Mouse (Mus musculus) left cerebral cortex, adult 2 months (tissue): ENCODE measurements around the gene Myh7b. TPM values are rescaled to one million over a fixed set of nuclear protein-coding genes. Genes with fewer than 3 reads are reported as not detected.
A peak's percentile ranks its signal among the peaks of the same experiment; 100 is the strongest.

Experiments used
- DNase-seq, 2 experiments: peaks; one replicate each; pipeline ENCODE4 v3.0.0; 2021 to 2022; ENCODE audit warnings: low spot score in 2 of 2, mixed read lengths in 1 of 2; ENCODE audit errors: extremely low spot score in 1 of 2
- H3K27ac ChIP-seq: fragments of 200-600 bp; 2 replicates; pipeline ENCODE4 v1.8.1; 2022
- H3K4me3 ChIP-seq: fragments of 200-600 bp; 2 replicates; pipeline ENCODE4 v1.8.1; 2022
- CTCF ChIP-seq: fragments of 200-600 bp; IDR thresholded peaks from 2 replicates; pipeline ENCODE4 v1.8.1; 2022; ENCODE audit warnings: antibody characterized with exemption, mild to moderate bottlenecking, moderate library complexity
- intact Hi-C: fragments of 180-260 bp; cut with DNase I; formaldehyde crosslinking; loops from one replicate; pipeline ENCODE4 v1.15.1; 2025
- long read RNA-seq, 2 experiments: library from polyadenylated mRNA; stranded (forward); transcript quantifications; one replicate each; pipeline ENCODE4 v2.0.0; 2021; ENCODE audit warnings: borderline mapping rate in 2 of 2
- total RNA-seq, 2 experiments: library from RNA; stranded (reverse); gene quantifications; 2 replicates each; pipeline ENCODE4 v1.2.3; 2021

Gene Myh7b
- total RNA-seq: 10 to 100 TPM in 1 of 2 experiments, 1 to 10 TPM in 1; 7.1 to 10.9 TPM
- long read RNA-seq, experiment 1, partial matches to known transcripts: 20 of 25 reads
- long read RNA-seq, experiment 1, other reads (novel, unspliced or antisense): 5 of 25 reads
- long read RNA-seq, experiment 2, partial matches to known transcripts: 21 of 26 reads
- long read RNA-seq, experiment 2, other reads (novel, unspliced or antisense): 5 of 26 reads

GRCm38 (mm10) chr2:155610978-155611377, at the start of gene Myh7b:
TSS of gene Myh7b (plus strand) at chr2:155611212.
- H3K27ac ChIP-seq: no peak within 1 kb of the TSS
- intact Hi-C loops: no loop called here
- TF ChIP-seq CTCF: no peak
- no peak within 1 kb of the TSS for H3K4me3 ChIP-seq
- DNase-seq: no peak

- Histone ChIP-seq H3K27ac (no peak overlapping the region), H3K4me3 (no peak overlapping the region)
- DNase-seq: no peak
- intact Hi-C loops: no loop called here
- TF ChIP-seq CTCF: no peak
Measured at GRCm38 (mm10) chr2:155562209-155562608, 48.8 kb upstream of the Myh7b start.

GRCm38 (mm10) chr2:155562934-155563333, 48.1 kb upstream of the Myh7b start:
- intact Hi-C loops: no loop called here
- no peak overlapping the region for H3K4me3 ChIP-seq
- H3K27ac ChIP-seq: no peak overlapping the region
- TF ChIP-seq CTCF: no peak
- no peak for DNase-seq

GRCm38 (mm10) chr2:155567751-155568150, 43.3 kb upstream of the Myh7b start:
- TF ChIP-seq CTCF: no peak
- intact Hi-C loops: no loop called here
- H3K4me3 ChIP-seq: no peak overlapping the region
- DNase-seq: no peak
- H3K27ac ChIP-seq: no peak overlapping the region

GRCm38 (mm10) chr2:155569223-155569807, 41.7 kb upstream of the Myh7b start:
- TF ChIP-seq CTCF: no peak

GRCm38 (mm10) chr2:155573001-155573400, 38.0 kb upstream of the Myh7b start:
- Histone ChIP-seq H3K4me3 (no peak overlapping the region), H3K27ac (no peak overlapping the region)
- DNase-seq: no peak
- no peak for TF ChIP-seq CTCF
- intact Hi-C loops: no loop called here

More at GRCm38 (mm10) chr2:155569223-155569807, 41.7 kb upstream of the Myh7b start:
- H3K4me3 ChIP-seq: no peak overlapping the region
- H3K27ac ChIP-seq: no peak overlapping the region
- DNase-seq: no peak
- intact Hi-C loops: no loop called here

- DNase-seq: no peak
- TF ChIP-seq CTCF: no peak
- H3K27ac ChIP-seq: no peak overlapping the region
- intact Hi-C loops: no loop called here
- no peak overlapping the region for H3K4me3 ChIP-seq
Measured at GRCm38 (mm10) chr2:155573996-155574395, 37.0 kb upstream of the Myh7b start.

GRCm38 (mm10) chr2:155574700-155575099, 36.3 kb upstream of the Myh7b start:
- intact Hi-C loops: no loop called here

GRCm38 (mm10) chr2:155576656-155577055, 34.4 kb upstream of the Myh7b start:
- TF ChIP-seq CTCF: no peak
- H3K27ac ChIP-seq: no peak overlapping the region
- intact Hi-C loops: no loop called here
- H3K4me3 ChIP-seq: no peak overlapping the region
- DNase-seq: no peak

More at GRCm38 (mm10) chr2:155574700-155575099, 36.3 kb upstream of the Myh7b start:
- TF ChIP-seq CTCF: no peak; the same call in none of the 2 replicates
- Histone ChIP-seq H3K4me3 (no peak overlapping the region), H3K27ac (no peak overlapping the region; the same call in 1 of the 2 replicates)
- DNase-seq: peak in 1 of 2 experiments; percentile 15

GRCm38 (mm10) chr2:155580331-155580730, 30.7 kb upstream of the Myh7b start:
- TF ChIP-seq CTCF: no peak
- intact Hi-C loops: no loop called here
- no peak overlapping the region for H3K27ac ChIP-seq
- no peak for DNase-seq
- no peak overlapping the region for H3K4me3 ChIP-seq

GRCm38 (mm10) chr2:155582384-155582995, 28.5 kb upstream of the Myh7b start:
- no peak for DNase-seq
- H3K4me3 ChIP-seq: no peak overlapping the region
- intact Hi-C loops: no loop called here
- TF ChIP-seq CTCF: no peak
- no peak overlapping the region for H3K27ac ChIP-seq

- Histone ChIP-seq H3K4me3 (no peak overlapping the region), H3K27ac (no peak overlapping the region)
- no peak for TF ChIP-seq CTCF
- intact Hi-C loops: no loop called here
- no peak for DNase-seq
Measured at GRCm38 (mm10) chr2:155582996-155583395, 28.0 kb upstream of the Myh7b start.
